Mouse (Mus musculus): ENCODE measurements around the gene Rmi2.

- no peak for TF ChIP-seq GATA1 (IDR thresholded peaks at IDR 0.05; ENCODE audit: low read length)
- no peak for TF ChIP-seq TAL1 (IDR thresholded peaks at IDR 0.05; ENCODE audit: low read length)
These were observed 9.0 kb upstream of the Rmi2 start for GRCm38 (mm10) chr16:10825840-10826239.

All from erythroblast, embryonic 14.5 days (primary cell).